Mouse (Mus musculus) kidney, embryonic 14.5 days (tissue): ENCODE data around the gene Mtmr10. TPM values are rescaled to one million over a fixed set of nuclear protein-coding genes. Genes with fewer than 3 reads are reported as not detected.

Experiments used
- ATAC-seq: fragments of 200-750 bp; cut with Nextera tagmentation; 2 replicates; pipeline ENCODE4 v1.8.0; 2017; ENCODE audit warnings: moderate number of reproducible peaks, mild to moderate bottlenecking, moderate TSS enrichment, moderate library complexity; ENCODE audit not compliant: low FRiP score, low TSS enrichment
- H3K27ac ChIP-seq: fragments of 300-500 bp; sonication (generic); 2 replicates; pipeline ENCODE4 v1.5.1; 2014; ENCODE audit warnings: low read depth, mild to moderate bottlenecking, low read length, moderate library complexity, mixed read lengths
- H3K27me3 ChIP-seq: fragments of 300-500 bp; sonication (generic); 2 replicates; pipeline ENCODE4 v1.6.1; 2014; ENCODE audit warnings: mild to moderate bottlenecking, low read length; ENCODE audit not compliant: control insufficient read depth, insufficient read depth
- H3K36me3 ChIP-seq: fragments of 300-500 bp; sonication (generic); 2 replicates; pipeline ENCODE4 v1.6.1; 2014; ENCODE audit warnings: low read length, mixed read lengths; ENCODE audit not compliant: control insufficient read depth, insufficient read depth
- H3K4me1 ChIP-seq: fragments of 300-500 bp; sonication (generic); 2 replicates; pipeline ENCODE4 v1.6.1; 2014; ENCODE audit warnings: low read length, mixed read lengths; ENCODE audit not compliant: control insufficient read depth, insufficient read depth
- H3K4me2 ChIP-seq: fragments of 300-500 bp; sonication (generic); replicated peaks from 2 replicates; pipeline ENCODE4 v1.6.1; 2014; ENCODE audit warnings: low read depth, mild to moderate bottlenecking, low read length
- H3K4me3 ChIP-seq: fragments of 300-500 bp; sonication (generic); 2 replicates; pipeline ENCODE4 v1.5.1; 2014; ENCODE audit warnings: mild to moderate bottlenecking, low read length
- H3K9ac ChIP-seq: fragments of 300-500 bp; sonication (generic); 2 replicates; pipeline ENCODE4 v1.6.1; 2014; ENCODE audit warnings: low read depth, mild to moderate bottlenecking, low read length, moderate library complexity
- H3K9me3 ChIP-seq: fragments of 300-500 bp; sonication (generic); 2 replicates; pipeline ENCODE4 v1.6.1; 2016; ENCODE audit warnings: low read length; ENCODE audit not compliant: control insufficient read depth
- WGBS: fragments of 180-500 bp; shearing (Covaris S2); extraction: QIAGEN DNeasy Blood & Tissue Kit; methylation state at CpG from one replicate; pipeline ENCODE4 v1.1.7; 2014; 5-methylcytosine and 5-hydroxymethylcytosine counted together
- polyA plus RNA-seq: library from polyadenylated mRNA; unstranded; fragments of >200 nt; fragmentation: Nextera tagmentation; extraction: Ambion mirVana; gene quantifications from 2 replicates; pipeline ENCODE4 v1.2.1, GENCODE M21; 2014

The Mtmr10 gene
- polyA plus RNA-seq, 1 experiment from 2014 or later, result 12.5 TPM

GRCm38 (mm10) chr7:64248352-64248751, 39.1 kb upstream of the Mtmr10 start:
- ATAC-seq, result no peak
- Histone ChIP-seq H3K9me3 (no peaks in the 10 kb centered on the region), H3K9ac (no peak overlapping the region), H3K27me3 (no peaks in the 10 kb centered on the region), H3K4me3 (no peak overlapping the region), H3K4me2 (no peak overlapping the region), H3K4me1 (0 out of 2 replicates have a peak, but pooled peaks cover 2% of the 10 kb centered on the region), H3K27ac (no peak overlapping the region), H3K36me3 (no peaks in the 10 kb centered on the region)
- WGBS, result 81% methylated on average over 1 of the region's 1 CpGs

GRCm38 (mm10) chr7:64249715-64250114, 37.7 kb upstream of the Mtmr10 start:
- Histone ChIP-seq H3K9ac (no peak overlapping the region), H3K27me3 (no peaks in the 10 kb centered on the region), H3K9me3 (no peaks in the 10 kb centered on the region), H3K36me3 (no peaks in the 10 kb centered on the region), H3K4me3 (no peak overlapping the region), H3K4me1 (0 out of 2 replicates have a peak, but pooled peaks cover 2% of the 10 kb centered on the region), H3K4me2 (no peak overlapping the region), H3K27ac (no peak overlapping the region)
- no peak for ATAC-seq
- 39% methylated on average over 4 of the region's 4 CpGs for WGBS

- Histone ChIP-seq H3K4me3 (no peak overlapping the region), H3K9ac (no peak overlapping the region), H3K27me3 (no peaks in the 10 kb centered on the region), H3K36me3 (no peaks in the 10 kb centered on the region), H3K4me1 (0 out of 2 replicates have a peak, but pooled peaks cover 2% of the 10 kb centered on the region), H3K4me2 (no peak overlapping the region), H3K27ac (no peak overlapping the region), H3K9me3 (no peaks in the 10 kb centered on the region)
- no peak for ATAC-seq
- WGBS, result 82% methylated on average over 7 of the region's 7 CpGs
Observed at GRCm38 (mm10) chr7:64250417-64250816, 37.0 kb upstream of the Mtmr10 start.

GRCm38 (mm10) chr7:64253736-64254135, 33.7 kb upstream of the Mtmr10 start:
- H3K4me2 ChIP-seq, result no peak overlapping the region
- H3K9ac ChIP-seq, result no peak overlapping the region
- H3K36me3 ChIP-seq, result no peaks in the 10 kb centered on the region
- H3K4me1 ChIP-seq, result 0 out of 2 replicates have a peak, but pooled peaks cover 2% of the 10 kb centered on the region
- H3K4me3 ChIP-seq, result no peak overlapping the region
- H3K27me3 ChIP-seq, result no peaks in the 10 kb centered on the region
- H3K27ac ChIP-seq, result no peak overlapping the region
- 95% methylated on average over 3 of the region's 3 CpGs for WGBS
- no peak for ATAC-seq
- no peaks in the 10 kb centered on the region for H3K9me3 ChIP-seq

- Histone ChIP-seq H3K9me3 (no peaks in the 10 kb centered on the region), H3K9ac (no peak overlapping the region), H3K4me1 (no peaks in the 10 kb centered on the region), H3K36me3 (no peaks in the 10 kb centered on the region), H3K27ac (no peak overlapping the region), H3K4me2 (no peak overlapping the region), H3K27me3 (peaks cover 13% of the 10 kb centered on the region), H3K4me3 (no peak overlapping the region)
- WGBS, result 87% methylated on average over 13 of the region's 13 CpGs
- no peak for ATAC-seq
Observed at GRCm38 (mm10) chr7:64265502-64266279, 21.8 kb upstream of the Mtmr10 start.

GRCm38 (mm10) chr7:64266587-64266986, 20.9 kb upstream of the Mtmr10 start:
- Histone ChIP-seq H3K9ac (no peak overlapping the region), H3K36me3 (no peaks in the 10 kb centered on the region), H3K4me3 (no peak overlapping the region), H3K9me3 (no peaks in the 10 kb centered on the region), H3K4me2 (no peak overlapping the region), H3K27me3 (peaks cover 13% of the 10 kb centered on the region), H3K4me1 (no peaks in the 10 kb centered on the region), H3K27ac (no peak overlapping the region)
- ATAC-seq, result no peak
- 85% methylated on average over 4 of the region's 4 CpGs for WGBS

GRCm38 (mm10) chr7:64271926-64272325, 15.5 kb upstream of the Mtmr10 start:
- Histone ChIP-seq H3K27ac (no peak overlapping the region), H3K36me3 (no peaks in the 10 kb centered on the region), H3K4me2 (no peak overlapping the region), H3K4me3 (no peak overlapping the region), H3K9ac (no peak overlapping the region), H3K4me1 (no peaks in the 10 kb centered on the region), H3K27me3 (peaks cover 13% of the 10 kb centered on the region), H3K9me3 (no peaks in the 10 kb centered on the region)
- whole genome bisulfite sequencing, result 48% methylated on average over 4 of the region's 4 CpGs
- no peak for ATAC-seq

GRCm38 (mm10) chr7:64275518-64275917, 11.9 kb upstream of the Mtmr10 start:
- H3K36me3 ChIP-seq, result no peaks in the 10 kb centered on the region
- 70% methylated on average over 4 of the region's 4 CpGs for WGBS
- H3K9me3 ChIP-seq, result no peaks in the 10 kb centered on the region
- no peaks in the 10 kb centered on the region for H3K27me3 ChIP-seq
- no peak for ATAC-seq
- no peak overlapping the region for H3K4me3 ChIP-seq
- H3K4me2 ChIP-seq, result no peak overlapping the region
- no peak overlapping the region for H3K9ac ChIP-seq
- no peak overlapping the region for H3K27ac ChIP-seq
- H3K4me1 ChIP-seq, result no peaks in the 10 kb centered on the region

GRCm38 (mm10) chr7:64276921-64277320, 10.5 kb upstream of the Mtmr10 start:
- Histone ChIP-seq H3K4me1 (no peaks in the 10 kb centered on the region), H3K4me3 (no peak overlapping the region), H3K9ac (no peak overlapping the region), H3K27ac (no peak overlapping the region), H3K9me3 (no peaks in the 10 kb centered on the region), H3K4me2 (no peak overlapping the region), H3K27me3 (no peaks in the 10 kb centered on the region), H3K36me3 (no peaks in the 10 kb centered on the region)
- WGBS, result 53% methylated on average over 6 of the region's 6 CpGs
- no peak for ATAC-seq
